10 mouse cellular contexts compared by ENCODE assay signal in genomic region chr13:9757842-9758491, GRCm38 (mm10). TPM values are rescaled to one million over a fixed set of nuclear protein-coding genes. Genes with fewer than 3 reads are reported as not detected.
DNase-seq lines count a peak whose midpoint lies in the region; ATAC-seq and TF ChIP-seq lines count a peak whose summit lies in the region.
"Had no signal": no experiment of that assay in that cellular context is flagged by ENCODE, and none has a peak within 500 bp of the region (broad histone marks: within the 10 kb centered on the region; RNA-seq: fewer than 3 reads in every experiment).

No protein-coding gene starts in this region.

- no peaks in the 10 kb centered on the region for H3K9me3 ChIP-seq in heart, embryonic 16.5 days (replicated peaks; ENCODE audit: control insufficient read depth, low read length)
- H3K9me3 ChIP-seq in neural tube, embryonic 13.5 days: no peaks in the 10 kb centered on the region
- H3K9me3 ChIP-seq in intestine, postnatal 0 days (ENCODE audit: control insufficient read depth): no peaks in the 10 kb centered on the region
- H3K9me3 ChIP-seq in stomach, embryonic 15.5 days: no peaks in the 10 kb centered on the region

- no peak for TF ChIP-seq CTCF in intestine, postnatal 0 days (IDR thresholded peaks at IDR 0.05; ENCODE audit: low read depth)

- peak overlapping the region; percentile 12; the same call in 1 of the 2 replicates for H3K4me2 ChIP-seq in heart, embryonic 16.5 days (ENCODE audit: low read depth, low read length)
- 0 out of 2 replicates have a peak overlapping the region, but pooled peaks have one; percentile 0 for H3K4me2 ChIP-seq in neural tube, embryonic 13.5 days
- H3K4me2 ChIP-seq in intestine, postnatal 0 days (replicated peaks; ENCODE audit: low read depth): peak overlapping the region; percentile 4; the same call in 1 of the 2 replicates
- H3K4me2 ChIP-seq in stomach, embryonic 15.5 days: peak overlapping the region; percentile 11; the same call in 1 of the 2 replicates

- DNase-seq in heart, postnatal 36 days: no peak
- no peak for DNase-seq in neural tube, embryonic 10.5 days (ENCODE audit: extremely low spot score, low spot score)
- no peak for DNase-seq in gastrocnemius, postnatal 25 days
- DNase-seq in heart, adult 11 months: no peak
- DNase-seq: cerebellum, adult 11 months; thymus, postnatal 14 days had no signal

- peaks cover 35% of the 10 kb centered on the region for H3K4me1 ChIP-seq in heart, embryonic 16.5 days (ENCODE audit: control insufficient read depth, insufficient read depth, low read length)
- H3K4me1 ChIP-seq in neural tube, embryonic 13.5 days (replicated peaks): peaks cover 65% of the 10 kb centered on the region
- peaks cover 6% of the 10 kb centered on the region; the same call in 1 of the 2 replicates for H3K4me1 ChIP-seq in intestine, postnatal 0 days (replicated peaks; ENCODE audit: control insufficient read depth, insufficient read depth, low read length)
- H3K4me1 ChIP-seq in stomach, embryonic 15.5 days: peaks cover 18% of the 10 kb centered on the region

- no peak overlapping the region for H3K4me3 ChIP-seq in heart, embryonic 16.5 days (ENCODE audit: low read length)
- H3K4me3 ChIP-seq in neural tube, embryonic 13.5 days: no peak overlapping the region
- no peak overlapping the region for H3K4me3 ChIP-seq in intestine, postnatal 0 days (ENCODE audit: low read depth, low read length)
- no peak overlapping the region for H3K4me3 ChIP-seq in stomach, embryonic 15.5 days (replicated peaks)

- 60% methylated on average over 9 of the region's 9 CpGs for WGBS in heart, embryonic 16.5 days
- WGBS in neural tube, embryonic 13.5 days: 38% methylated on average over 9 of the region's 9 CpGs
- 55% methylated on average over 9 of the region's 9 CpGs for WGBS in intestine, postnatal 0 days
- WGBS in stomach, embryonic 15.5 days: 50% methylated on average over 9 of the region's 9 CpGs

- H3K27ac ChIP-seq in heart, embryonic 16.5 days (ENCODE audit: low read length): peak overlapping the region; percentile 48
- H3K27ac ChIP-seq in neural tube, embryonic 13.5 days (replicated peaks): peak overlapping the region; percentile 23; the same call in 1 of the 2 replicates
- no peak overlapping the region for H3K27ac ChIP-seq in intestine, postnatal 0 days (ENCODE audit: low read depth, low read length)
- H3K27ac ChIP-seq in stomach, embryonic 15.5 days: peak overlapping the region; percentile 38

- H3K36me3 ChIP-seq in heart, embryonic 16.5 days (ENCODE audit: control insufficient read depth, insufficient read depth): no peaks in the 10 kb centered on the region
- no peaks in the 10 kb centered on the region for H3K36me3 ChIP-seq in neural tube, embryonic 13.5 days
- no peaks in the 10 kb centered on the region for H3K36me3 ChIP-seq in intestine, postnatal 0 days (ENCODE audit: control insufficient read depth, insufficient read depth)
- no peaks in the 10 kb centered on the region for H3K36me3 ChIP-seq in stomach, embryonic 15.5 days

- ATAC-seq in heart, embryonic 16.5 days (replicated peaks; ENCODE audit: extremely low read depth, insufficient read depth, low FRiP score): no peak
- ATAC-seq in neural tube, embryonic 13.5 days (ENCODE audit: low read depth): peak; percentile 60
- ATAC-seq in intestine, postnatal 0 days: no peak
- ATAC-seq in stomach, embryonic 15.5 days (ENCODE audit: insufficient read depth, low FRiP score, low read depth): peak; percentile 48; the same call in 1 of the 2 replicates

- H3K9ac ChIP-seq in heart, embryonic 16.5 days (ENCODE audit: low read length): no peak overlapping the region; the same call in 1 of the 2 replicates
- H3K9ac ChIP-seq in neural tube, embryonic 13.5 days: no peak overlapping the region
- no peak overlapping the region for H3K9ac ChIP-seq in intestine, postnatal 0 days (ENCODE audit: low read depth, low read length)
- no peak overlapping the region for H3K9ac ChIP-seq in stomach, embryonic 15.5 days

- intact Hi-C loops in heart, postnatal 36 days (cut with DNase I): no loop called here

- H3K27me3 ChIP-seq in heart, embryonic 16.5 days (ENCODE audit: control insufficient read depth, insufficient read depth, low read length): no peaks in the 10 kb centered on the region
- H3K27me3 ChIP-seq in neural tube, embryonic 13.5 days: no peaks in the 10 kb centered on the region
- H3K27me3 ChIP-seq in intestine, postnatal 0 days (replicated peaks; ENCODE audit: control insufficient read depth, insufficient read depth, low read length): no peaks in the 10 kb centered on the region
- no peaks in the 10 kb centered on the region for H3K27me3 ChIP-seq in stomach, embryonic 15.5 days (replicated peaks)

RNA-seq across cellular contexts. Expression of gene Zmynd11, which starts 7.2 kb away (rescaled TPM):
- 116 and 117 TPM in 2 replicates for polyA plus RNA-seq in heart, embryonic 16.5 days (2015; fragmentation: Nextera tagmentation; extraction: Ambion mirVana)
- total RNA-seq in heart, postnatal 36 days (2021): 100 to 1,000 TPM; 122 to 126 TPM
- 104 and 120 TPM in 2 replicates for polyA plus RNA-seq in neural tube, embryonic 13.5 days (2015; fragmentation: Nextera tagmentation; extraction: Ambion mirVana)
- polyA plus RNA-seq in intestine, postnatal 0 days (2015; fragmentation: Nextera tagmentation; extraction: Ambion mirVana): 45.2 and 52.9 TPM in 2 replicates
- 97.5 and 104 TPM in 2 replicates for polyA plus RNA-seq in stomach, embryonic 15.5 days (2015; fragmentation: Nextera tagmentation; extraction: Ambion mirVana)
- 10 to 100 TPM; 74.9 to 76.2 TPM for total RNA-seq in gastrocnemius, postnatal 25 days (2021)

Comparison
In these comparisons a context has a peak if more than half of its experiments do, and no peak if none do; other contexts are left out.
1. ATAC-seq: peak in neural tube, embryonic 13.5 days (single experiment) and stomach, embryonic 15.5 days (single experiment); none in heart, embryonic 16.5 days (single experiment) and intestine, postnatal 0 days (single experiment).
2. Peak in every context shown above with its lines, with median percentiles within 50 percentile points of each other: H3K4me2 ChIP-seq.